Mouse (Mus musculus) heart, postnatal 25 days (tissue): ENCODE results near the gene Spta1. TPM values are rescaled to one million over a fixed set of nuclear protein-coding genes. Genes with fewer than 3 reads are reported as not detected.

Source experiments
- DNase-seq: peaks from one replicate; pipeline ENCODE4 v3.0.0; 2022; ENCODE audit warnings: low spot score
- intact Hi-C: fragments of 180-260 bp; cut with DNase I; formaldehyde crosslinking; loops from one replicate; pipeline ENCODE4 v1.15.1; 2025
- total RNA-seq, 2 experiments: library from RNA; stranded (reverse); gene quantifications; 2 replicates each; pipeline ENCODE4 v1.2.3; 2021

The Spta1 gene
- total RNA-seq, 2 experiments from 2014 or later, result 11.5 to 11.7 TPM

GRCm38 (mm10) chr1:174247170-174247569, 74.6 kb downstream of the Spta1 start:
- intact Hi-C loops, result no loop called here
- no peak for DNase-seq

DNA sequence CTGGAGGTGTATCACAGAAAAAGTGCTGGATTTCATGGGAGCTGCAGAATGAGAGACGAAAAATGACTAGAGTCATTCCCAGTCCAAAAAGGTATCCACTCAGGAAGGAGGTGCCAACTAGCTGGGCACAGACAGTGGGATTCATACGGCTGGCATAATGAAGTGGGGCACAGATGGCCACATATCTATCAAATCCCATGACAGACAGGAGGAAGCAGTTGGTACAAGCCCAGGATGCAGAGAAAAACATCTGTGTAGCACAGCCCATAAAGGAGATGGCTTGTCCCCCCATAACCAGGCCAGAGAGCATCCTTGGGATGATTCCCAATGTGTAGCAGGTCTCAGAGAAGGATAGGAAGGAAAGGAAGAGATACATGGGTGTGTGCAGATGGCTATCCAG, 77.8 kb downstream of the Spta1 start:
- DNase-seq, result no peak
- intact Hi-C loops, result no loop called here

GRCm38 (mm10) chr1:174251961-174252360, 79.4 kb downstream of the Spta1 start, which contains the start of gene Olfr419:
Olfr419 (minus strand) TSS chr1:174252061.
- intact Hi-C loops, result no loop called here

GRCm38 (mm10) chr1:174267816-174268215, 95.2 kb downstream of the Spta1 start:
- no peak for DNase-seq
- intact Hi-C loops, result no loop called here

More at GRCm38 (mm10) chr1:174251961-174252360, 79.4 kb downstream of the Spta1 start, which contains the start of gene Olfr419:
- no peak for DNase-seq

- no peak for DNase-seq
- intact Hi-C loops, result no loop called here
Observed at GRCm38 (mm10) chr1:174269162-174269561, 96.6 kb downstream of the Spta1 start.

GRCm38 (mm10) chr1:174270643-174271042, 98.1 kb downstream of the Spta1 start:
- DNase-seq, result no peak
- intact Hi-C loops, result no loop called here

Other genes starting within 250 kb of the Spta1 start
- gene Mndal, start 230.3 kb upstream of the Spta1 start, total RNA-seq, result 10 to 100 TPM; 12.7 to 14.6 TPM
- gene Ifi203, start 230.1 kb upstream of the Spta1 start, total RNA-seq, result 10 to 100 TPM; 15.0 to 15.2 TPM
- not detected for gene Ifi202b, start 190.0 kb upstream of the Spta1 start, total RNA-seq
- gene Ifi205, start 141.0 kb upstream of the Spta1 start, total RNA-seq, result 1 to 10 TPM; 5.2 to 6.0 TPM
- not detected for gene Olfr433, start 132.1 kb upstream of the Spta1 start, total RNA-seq
- not detected for gene Olfr432, start 123.6 kb upstream of the Spta1 start, total RNA-seq
- gene Olfr430, start 106.2 kb upstream of the Spta1 start, total RNA-seq, result not detected
- gene Olfr429, start 88.4 kb upstream of the Spta1 start, total RNA-seq, result not detected
- gene Olfr427, start 75.9 kb upstream of the Spta1 start, total RNA-seq, result not detected
- not detected for gene Olfr231, start 51.6 kb upstream of the Spta1 start, total RNA-seq
- not detected for gene Olfr424, start 41.3 kb upstream of the Spta1 start, total RNA-seq
- not detected for gene Olfr420, start 17.1 kb upstream of the Spta1 start, total RNA-seq
- gene Olfr419, start 79.3 kb downstream of the Spta1 start, total RNA-seq, result not detected
- gene Mptx1, start 157.7 kb downstream of the Spta1 start, total RNA-seq, result not detected
- gene Olfr417, start 192.3 kb downstream of the Spta1 start, total RNA-seq, result not detected
- gene Olfr248, start 218.3 kb downstream of the Spta1 start, total RNA-seq, result not detected